Mouse (Mus musculus) midbrain, embryonic 14.5 days (tissue): ENCODE data around the gene Stard10. TPM values are rescaled to one million over a fixed set of nuclear protein-coding genes. Genes with fewer than 3 reads are reported as not detected.

Source experiments
- ATAC-seq: fragments of 200-750 bp; cut with Nextera tagmentation; 2 replicates; pipeline ENCODE4 v1.8.0; 2017; ENCODE audit warnings: moderate number of reproducible peaks, moderate library complexity; ENCODE audit not compliant: low FRiP score, low TSS enrichment
- DNase-seq: peaks from one replicate; pipeline ENCODE4 v3.0.0-alpha.2; 2015
- H3K27ac ChIP-seq: fragments of 300-500 bp; sonication (generic); replicated peaks from 2 replicates; pipeline ENCODE4 v1.5.1; 2014; ENCODE audit warnings: mild to moderate bottlenecking, low read depth, low read length, moderate library complexity
- H3K27me3 ChIP-seq: fragments of 300-500 bp; sonication (generic); 2 replicates; pipeline ENCODE4 v1.6.1; 2014; ENCODE audit warnings: low read length, control low read depth, mixed read lengths; ENCODE audit not compliant: control insufficient read depth, insufficient read depth
- H3K36me3 ChIP-seq: fragments of 300-500 bp; sonication (generic); 2 replicates; pipeline ENCODE4 v1.6.1; 2014; ENCODE audit warnings: low read length, control low read depth; ENCODE audit not compliant: control insufficient read depth, insufficient read depth
- H3K4me1 ChIP-seq: fragments of 300-500 bp; sonication (generic); 2 replicates; pipeline ENCODE4 v1.6.1; 2014; ENCODE audit warnings: mild to moderate bottlenecking, antibody characterized with exemption, low read length, control low read depth; ENCODE audit not compliant: control insufficient read depth, insufficient read depth
- H3K4me2 ChIP-seq: fragments of 300-500 bp; sonication (generic); 2 replicates; pipeline ENCODE4 v1.6.1; 2014; ENCODE audit warnings: mild to moderate bottlenecking, low read length, moderate library complexity
- H3K4me3 ChIP-seq: fragments of 300-500 bp; sonication (generic); replicated peaks from 2 replicates; pipeline ENCODE4 v1.5.1; 2014; ENCODE audit warnings: low read depth, low read length
- H3K9ac ChIP-seq: fragments of 300-500 bp; sonication (generic); replicated peaks from 2 replicates; pipeline ENCODE4 v1.6.1; 2014; ENCODE audit warnings: mild to moderate bottlenecking, low read length, moderate library complexity
- H3K9me3 ChIP-seq: fragments of 300-500 bp; sonication (generic); 2 replicates; pipeline ENCODE4 v1.6.1; 2016; ENCODE audit warnings: low read length, control low read depth, mixed read lengths; ENCODE audit not compliant: control insufficient read depth
- WGBS: fragments of 180-500 bp; shearing (Covaris S2); extraction: QIAGEN DNeasy Blood & Tissue Kit; methylation state at CpG from one replicate; pipeline ENCODE4 v1.1.7; 2014; 5-methylcytosine and 5-hydroxymethylcytosine counted together
- polyA plus RNA-seq: library from polyadenylated mRNA; unstranded; fragments of >200 nt; fragmentation: Nextera tagmentation; extraction: Ambion mirVana; gene quantifications from 2 replicates; pipeline ENCODE4 v1.2.1, GENCODE M21; 2014

The Stard10 gene
- polyA plus RNA-seq, 1 experiment from 2014 or later: 8.8 TPM

- H3K27me3 ChIP-seq: no peaks in the 10 kb centered on the region
- no peaks in the 10 kb centered on the region for H3K9me3 ChIP-seq
- H3K4me3 ChIP-seq: no peak overlapping the region
- H3K27ac ChIP-seq: no peak overlapping the region
- no peaks in the 10 kb centered on the region for H3K36me3 ChIP-seq
- DNase-seq (no peak), ATAC-seq (no peak)
- no peak overlapping the region for H3K4me2 ChIP-seq
- WGBS: 87% methylated on average over 7 of the region's 7 CpGs
- peaks cover 3% of the 10 kb centered on the region; the same call in 1 of the 2 replicates for H3K4me1 ChIP-seq
- no peak overlapping the region for H3K9ac ChIP-seq
These were observed 26.2 kb downstream of the Stard10 start for GRCm38 (mm10) chr7:101343135-101343534.

GRCm38 (mm10) chr7:101344892-101345291, 28.0 kb downstream of the Stard10 start:
- no peaks in the 10 kb centered on the region for H3K9me3 ChIP-seq
- H3K4me1 ChIP-seq: peaks cover 7% of the 10 kb centered on the region
- H3K9ac ChIP-seq: no peak overlapping the region
- no peak overlapping the region for H3K4me3 ChIP-seq
- no peaks in the 10 kb centered on the region for H3K36me3 ChIP-seq
- no peak for DNase-seq
- ATAC-seq: no peak
- H3K27me3 ChIP-seq: peaks cover 12% of the 10 kb centered on the region; the same call in 1 of the 2 replicates
- 72% methylated on average over 4 of the region's 4 CpGs for WGBS
- no peak overlapping the region for H3K27ac ChIP-seq
- no peak overlapping the region for H3K4me2 ChIP-seq

DNA sequence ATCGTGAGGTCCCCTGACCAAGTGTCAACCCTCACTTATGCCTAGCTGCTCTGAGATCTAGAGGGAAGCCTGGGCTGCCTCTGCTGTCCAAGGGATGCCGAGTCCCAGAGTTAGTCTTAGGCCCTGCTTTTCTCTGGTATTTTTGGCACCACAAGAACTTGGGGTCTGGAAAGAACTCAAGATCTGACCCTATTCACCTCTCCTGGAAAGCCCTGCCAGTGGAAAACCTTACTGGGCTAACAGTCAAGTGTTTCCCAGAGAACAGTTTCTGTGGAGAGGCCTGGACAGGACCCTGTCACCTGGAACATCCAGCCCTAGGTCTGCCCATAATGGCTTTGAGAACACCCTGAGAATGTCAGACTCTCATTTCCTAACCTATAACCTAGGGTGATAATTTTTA, 30.1 kb downstream of the Stard10 start:
- ATAC-seq (no peak), DNase-seq (no peak)
- H3K4me1 ChIP-seq: peaks cover 7% of the 10 kb centered on the region
- H3K4me3 ChIP-seq: no peak overlapping the region
- H3K36me3 ChIP-seq: no peaks in the 10 kb centered on the region
- no peak overlapping the region for H3K4me2 ChIP-seq
- H3K27ac ChIP-seq: no peak overlapping the region
- peaks cover 12% of the 10 kb centered on the region; the same call in 1 of the 2 replicates for H3K27me3 ChIP-seq
- 70% methylated on average over 2 of the region's 2 CpGs for WGBS
- H3K9me3 ChIP-seq: no peaks in the 10 kb centered on the region
- no peak overlapping the region for H3K9ac ChIP-seq

GRCm38 (mm10) chr7:101347767-101348270, 30.9 kb downstream of the Stard10 start, which contains the start of gene Arap1:
Gene Arap1, plus strand, starts transcription at chr7:101348067.
- peak; percentile 73; the same call in 1 of the 2 replicates for ATAC-seq
- peaks cover 7% of the 10 kb centered on the region for H3K4me1 ChIP-seq
- peaks cover 12% of the 10 kb centered on the region; the same call in 1 of the 2 replicates for H3K27me3 ChIP-seq
- no peak within 1 kb of the TSS for H3K27ac ChIP-seq
- H3K36me3 ChIP-seq: no peaks in the 10 kb centered on the region
- peak within 1 kb of the TSS; percentile 90 for H3K4me2 ChIP-seq
- H3K9me3 ChIP-seq: no peaks in the 10 kb centered on the region
- DNase-seq: peak; percentile 73
- 1% methylated on average over 35 of the region's 35 CpGs for WGBS
- peak within 1 kb of the TSS; percentile 48 for H3K4me3 ChIP-seq
- peak within 1 kb of the TSS; percentile 52 for H3K9ac ChIP-seq

DNA sequence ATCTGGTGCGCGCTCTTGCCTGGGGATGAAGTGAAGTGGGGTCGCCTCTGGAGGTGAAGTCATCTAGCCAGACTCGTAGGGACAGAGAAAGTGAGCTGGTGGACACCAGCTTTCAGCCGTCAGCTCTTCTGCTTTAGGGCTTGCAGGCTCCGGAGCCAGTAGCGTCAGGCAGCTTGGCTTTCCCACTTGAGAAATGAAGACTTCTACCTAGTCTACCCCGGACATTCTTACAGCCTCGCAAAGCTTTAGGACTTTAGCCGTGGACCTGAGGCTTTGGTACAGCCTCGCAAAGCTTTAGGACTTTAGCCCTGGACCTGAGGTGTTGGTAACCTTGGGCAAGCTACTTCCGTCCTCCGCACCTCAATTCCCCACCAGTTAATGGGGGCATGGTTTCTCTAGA, 31.4 kb downstream of the Stard10 start:
- H3K27me3 ChIP-seq: peaks cover 12% of the 10 kb centered on the region; the same call in 1 of the 2 replicates
- no peaks in the 10 kb centered on the region for H3K9me3 ChIP-seq
- no peaks in the 10 kb centered on the region for H3K36me3 ChIP-seq
- WGBS: 7% methylated on average over 13 of the region's 13 CpGs
- H3K27ac ChIP-seq: no peak overlapping the region
- peak; percentile 53 for DNase-seq
- peak overlapping the region; percentile 48 for H3K4me3 ChIP-seq
- peaks cover 7% of the 10 kb centered on the region for H3K4me1 ChIP-seq
- no peak; the same call in 1 of the 2 replicates for ATAC-seq
- H3K4me2 ChIP-seq: peak overlapping the region; percentile 90
- peak overlapping the region; percentile 52 for H3K9ac ChIP-seq

- H3K27me3 ChIP-seq: peaks cover 12% of the 10 kb centered on the region; the same call in 1 of the 2 replicates
- no peak overlapping the region for H3K27ac ChIP-seq
- no peak overlapping the region for H3K9ac ChIP-seq
- 32% methylated on average over 2 of the region's 2 CpGs for WGBS
- H3K4me3 ChIP-seq: no peak overlapping the region
- ATAC-seq: no peak
- peak; percentile 40 for DNase-seq
- no peaks in the 10 kb centered on the region for H3K36me3 ChIP-seq
- no peak overlapping the region for H3K4me2 ChIP-seq
- H3K4me1 ChIP-seq: peaks cover 7% of the 10 kb centered on the region
- no peaks in the 10 kb centered on the region for H3K9me3 ChIP-seq
These were observed 33.0 kb downstream of the Stard10 start for GRCm38 (mm10) chr7:101349861-101350260.

- H3K4me1 ChIP-seq: peaks cover 7% of the 10 kb centered on the region
- H3K9ac ChIP-seq: no peak overlapping the region
- H3K4me2 ChIP-seq: no peak overlapping the region
- no peak overlapping the region for H3K4me3 ChIP-seq
- DNase-seq (no peak), ATAC-seq (no peak)
- 86% methylated on average over 4 of the region's 4 CpGs for WGBS
- H3K27me3 ChIP-seq: peaks cover 12% of the 10 kb centered on the region; the same call in 1 of the 2 replicates
- H3K36me3 ChIP-seq: no peaks in the 10 kb centered on the region
- H3K9me3 ChIP-seq: no peaks in the 10 kb centered on the region
- no peak overlapping the region for H3K27ac ChIP-seq
These were observed 35.5 kb downstream of the Stard10 start for GRCm38 (mm10) chr7:101352404-101352803.

DNA sequence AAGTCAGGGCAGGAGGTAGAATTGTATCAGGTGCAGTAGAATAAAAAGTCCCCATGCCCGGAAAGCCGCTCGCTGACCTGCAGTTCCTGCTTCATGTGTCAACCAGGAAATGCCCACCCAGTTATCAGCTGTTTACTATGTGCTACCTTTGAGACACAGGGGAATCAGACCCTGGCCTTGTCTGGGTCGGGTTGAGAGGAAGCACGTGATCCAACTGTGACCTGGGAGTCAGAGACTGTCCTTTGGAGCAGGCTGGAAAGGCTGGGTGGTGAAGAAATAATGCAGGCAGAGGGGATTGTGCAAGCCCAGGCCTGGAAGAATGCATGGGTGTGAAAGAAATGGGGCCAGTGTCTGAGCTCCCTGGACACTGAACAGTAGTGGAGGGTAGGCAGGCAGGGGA, 37.5 kb downstream of the Stard10 start:
- H3K36me3 ChIP-seq: no peaks in the 10 kb centered on the region

GRCm38 (mm10) chr7:101355551-101356100, 38.7 kb downstream of the Stard10 start:
- H3K36me3 ChIP-seq: no peaks in the 10 kb centered on the region
- H3K4me2 ChIP-seq: no peak overlapping the region
- H3K4me3 ChIP-seq: no peak overlapping the region
- no peak for ATAC-seq
- H3K9me3 ChIP-seq: no peaks in the 10 kb centered on the region
- DNase-seq: no peak
- no peaks in the 10 kb centered on the region for H3K27me3 ChIP-seq
- 92% methylated on average over 6 of the region's 6 CpGs for WGBS
- no peak overlapping the region for H3K9ac ChIP-seq
- H3K27ac ChIP-seq: no peak overlapping the region
- H3K4me1 ChIP-seq: no peaks in the 10 kb centered on the region

More for the DNA sequence above, 37.5 kb downstream of the Stard10 start:
- DNase-seq: no peak
- WGBS: 76% methylated on average over 5 of the region's 5 CpGs
- ATAC-seq: no peak
- Histone ChIP-seq H3K4me2 (no peak overlapping the region), H3K9me3 (no peaks in the 10 kb centered on the region), H3K4me1 (no peaks in the 10 kb centered on the region), H3K27me3 (peaks cover 1% of the 10 kb centered on the region; the same call in 1 of the 2 replicates), H3K4me3 (no peak overlapping the region), H3K9ac (no peak overlapping the region), H3K27ac (no peak overlapping the region)
